Mouse (Mus musculus): ENCODE measurements around the gene Gm37240.
A peak's percentile ranks its signal among the peaks of the same experiment; 100 is the strongest.

GRCm38 (mm10) chr3:84826938-84827337, 1060.4 kb downstream of the Gm37240 start:
- TF ChIP-seq POLR2A (IDR thresholded peaks at IDR 0.05; ENCODE audit: insufficient read depth, low read length), result no peak
- TF ChIP-seq EP300 (IDR thresholded peaks at IDR 0.05; ENCODE audit: insufficient read depth, low read depth, low read length), result peak; percentile 66; the same call in 1 of the 2 replicates

Data from ES-Bruce4 (cell line).